Mouse (Mus musculus) midbrain, postnatal 0 days (tissue): Measurements from ENCODE around the gene Slc5a5. TPM values are rescaled to one million over a fixed set of nuclear protein-coding genes. Genes with fewer than 3 reads are reported as not detected.

Source experiments
- ATAC-seq: fragments of 200-750 bp; cut with Nextera tagmentation; 2 replicates; pipeline ENCODE4 v1.8.0; 2017; ENCODE audit warnings: moderate number of reproducible peaks, mild to moderate bottlenecking, moderate TSS enrichment, moderate library complexity; ENCODE audit not compliant: low FRiP score
- DNase-seq: peaks from one replicate; pipeline ENCODE4 v3.0.0-alpha.2; 2015; ENCODE audit warnings: low spot score
- H3K27ac ChIP-seq: fragments of 300-500 bp; sonication (generic); 2 replicates; pipeline ENCODE4 v1.5.1; 2014; ENCODE audit warnings: low read depth, mild to moderate bottlenecking, low read length, mixed read lengths
- H3K27me3 ChIP-seq: fragments of 300-500 bp; sonication (generic); 2 replicates; pipeline ENCODE4 v1.6.1; 2014; ENCODE audit warnings: low read length, control low read depth, mixed read lengths; ENCODE audit not compliant: insufficient read depth
- H3K36me3 ChIP-seq: fragments of 300-500 bp; sonication (generic); 2 replicates; pipeline ENCODE4 v1.6.1; 2014; ENCODE audit warnings: low read length, control low read depth, mixed read lengths; ENCODE audit not compliant: insufficient read depth
- H3K4me1 ChIP-seq: fragments of 300-500 bp; sonication (generic); 2 replicates; pipeline ENCODE4 v1.6.1; 2014; ENCODE audit warnings: mild to moderate bottlenecking, control low read depth, antibody characterized with exemption, low read length, mixed read lengths; ENCODE audit not compliant: insufficient read depth
- H3K4me2 ChIP-seq: fragments of 300-500 bp; sonication (generic); 2 replicates; pipeline ENCODE4 v1.6.1; 2014; ENCODE audit warnings: low read depth, mild to moderate bottlenecking, low read length, mixed read lengths; ENCODE audit not compliant: poor library complexity, severe bottlenecking
- H3K4me3 ChIP-seq: fragments of 300-500 bp; sonication (generic); 2 replicates; pipeline ENCODE4 v1.5.1; 2014; ENCODE audit warnings: low read depth, mild to moderate bottlenecking, low read length, moderate library complexity
- H3K9ac ChIP-seq: fragments of 300-500 bp; sonication (generic); replicated peaks from 2 replicates; pipeline ENCODE4 v1.6.1; 2014; ENCODE audit warnings: mild to moderate bottlenecking, low read length, moderate library complexity, mixed read lengths; ENCODE audit not compliant: poor library complexity, severe bottlenecking
- H3K9me3 ChIP-seq: fragments of 300-500 bp; sonication (generic); 2 replicates; pipeline ENCODE4 v1.6.1; 2016; ENCODE audit warnings: low read length, control low read depth
- CTCF ChIP-seq: IDR thresholded peaks from 2 replicates; pipeline ENCODE4 v1.5.1; 2016; ENCODE audit warnings: antibody characterized with exemption, mild to moderate bottlenecking
- WGBS: fragments of 180-500 bp; shearing (Covaris S2); extraction: QIAGEN DNeasy Blood & Tissue Kit; methylation state at CpG from one replicate; pipeline ENCODE4 v1.1.7; 2014; 5-methylcytosine and 5-hydroxymethylcytosine counted together
- polyA plus RNA-seq: library from polyadenylated mRNA; unstranded; fragments of >200 nt; fragmentation: Nextera tagmentation; extraction: Ambion mirVana; gene quantifications from 2 replicates; pipeline ENCODE4 v1.2.1, GENCODE M21; 2015
- total RNA-seq: library from RNA; depleted of rRNA; stranded (reverse); fragments of >200 nt; gene quantifications from 2 replicates; pipeline ENCODE4 v1.2.3, GENCODE M21; 2014

Gene Slc5a5
- total and polyA plus RNA-seq, 2 experiments from 2014 or later, result 2.1 to 3.7 TPM

DNA sequence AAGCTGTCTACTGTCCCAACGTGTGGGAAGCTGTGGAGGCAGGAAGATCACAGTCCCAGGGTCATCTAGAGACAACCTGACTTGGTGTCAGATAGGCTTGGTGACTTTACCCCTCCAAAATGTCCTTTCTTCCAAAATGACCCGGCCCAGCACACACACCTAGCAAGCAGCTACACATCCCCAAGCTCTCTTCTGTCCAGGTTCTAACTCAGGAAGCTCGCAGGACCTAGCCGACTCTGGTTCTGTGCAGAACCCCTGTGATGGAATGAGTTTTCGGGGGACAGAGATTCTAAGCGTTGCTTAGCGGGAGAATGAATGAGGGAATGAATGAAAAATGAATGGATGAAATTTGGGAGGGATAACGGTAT lies 12.9 kb upstream of the Slc5a5 start:
- peak overlapping the region; percentile 88 for H3K4me3 ChIP-seq
- peaks cover 3% of the 10 kb centered on the region; the same call in 1 of the 2 replicates for H3K4me1 ChIP-seq
- peak; percentile 35 for ATAC-seq
- no peaks in the 10 kb centered on the region for H3K36me3 ChIP-seq
- peak overlapping the region; percentile 89 for H3K9ac ChIP-seq
- no peaks in the 10 kb centered on the region for H3K9me3 ChIP-seq
- H3K27me3 ChIP-seq, result 0 out of 2 replicates have a peak, but pooled peaks cover 4% of the 10 kb centered on the region
- DNase-seq, result no peak
- WGBS, result 13% methylated on average over 8 of the region's 8 CpGs
- H3K4me2 ChIP-seq, result peak overlapping the region; percentile 92
- no peak for TF ChIP-seq CTCF
- H3K27ac ChIP-seq, result peak overlapping the region; percentile 91

DNA sequence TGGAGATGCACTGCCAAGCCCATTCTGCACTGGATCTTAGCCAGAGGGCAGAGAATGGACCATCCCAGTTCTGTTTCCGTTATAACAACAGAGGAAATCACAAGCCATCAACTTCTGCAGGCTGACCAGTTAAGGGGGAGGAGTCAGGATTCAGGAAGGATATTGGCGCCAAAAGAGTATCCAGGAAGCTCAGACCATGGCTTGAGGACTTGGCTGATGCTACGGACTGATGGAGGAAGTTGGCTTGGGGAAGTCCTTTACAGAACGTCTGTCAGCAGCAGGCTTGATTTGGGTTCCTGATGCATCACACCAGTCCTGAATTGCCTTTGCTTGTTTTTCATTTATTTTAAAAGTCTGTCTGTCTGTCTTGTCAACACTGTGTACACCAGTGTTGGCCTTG lies 12.0 kb upstream of the Slc5a5 start:
- no peak for ATAC-seq
- Histone ChIP-seq H3K4me2 (no peak overlapping the region), H3K9ac (no peak overlapping the region), H3K4me3 (no peak overlapping the region), H3K27me3 (0 out of 2 replicates have a peak, but pooled peaks cover 4% of the 10 kb centered on the region), H3K36me3 (no peaks in the 10 kb centered on the region), H3K27ac (no peak overlapping the region), H3K9me3 (no peaks in the 10 kb centered on the region), H3K4me1 (peaks cover 3% of the 10 kb centered on the region; the same call in 1 of the 2 replicates)
- DNase-seq, result no peak
- TF ChIP-seq CTCF, result no peak
- 66% methylated on average over 4 of the region's 4 CpGs for WGBS

DNA sequence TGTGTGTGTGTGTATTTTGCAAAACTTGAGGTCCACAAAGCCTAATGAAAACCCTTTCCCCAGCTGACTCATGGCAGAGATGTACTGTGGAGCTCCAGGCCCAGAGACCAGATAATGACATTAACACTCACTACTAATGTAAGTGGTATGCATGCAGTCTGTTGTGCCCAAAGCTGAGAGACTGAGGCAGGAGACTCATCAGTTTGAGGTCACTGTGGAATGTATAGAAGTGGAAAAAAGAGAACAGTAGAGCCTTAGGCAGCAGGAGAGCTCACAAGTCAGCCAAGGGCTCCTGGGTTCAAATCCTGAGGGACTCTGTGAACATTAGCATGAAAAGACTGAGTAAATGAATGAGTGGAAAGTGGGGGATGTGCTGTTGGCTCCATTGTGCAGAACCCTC lies 11.0 kb upstream of the Slc5a5 start:
- no peak for TF ChIP-seq CTCF
- no peak overlapping the region for H3K9ac ChIP-seq
- no peaks in the 10 kb centered on the region for H3K9me3 ChIP-seq
- H3K4me3 ChIP-seq, result no peak overlapping the region
- H3K36me3 ChIP-seq, result no peaks in the 10 kb centered on the region
- peaks cover 3% of the 10 kb centered on the region; the same call in 1 of the 2 replicates for H3K4me1 ChIP-seq
- H3K4me2 ChIP-seq, result no peak overlapping the region
- H3K27ac ChIP-seq, result no peak overlapping the region
- no peak for DNase-seq
- no peak for ATAC-seq
- H3K27me3 ChIP-seq, result 0 out of 2 replicates have a peak, but pooled peaks cover 4% of the 10 kb centered on the region

DNA sequence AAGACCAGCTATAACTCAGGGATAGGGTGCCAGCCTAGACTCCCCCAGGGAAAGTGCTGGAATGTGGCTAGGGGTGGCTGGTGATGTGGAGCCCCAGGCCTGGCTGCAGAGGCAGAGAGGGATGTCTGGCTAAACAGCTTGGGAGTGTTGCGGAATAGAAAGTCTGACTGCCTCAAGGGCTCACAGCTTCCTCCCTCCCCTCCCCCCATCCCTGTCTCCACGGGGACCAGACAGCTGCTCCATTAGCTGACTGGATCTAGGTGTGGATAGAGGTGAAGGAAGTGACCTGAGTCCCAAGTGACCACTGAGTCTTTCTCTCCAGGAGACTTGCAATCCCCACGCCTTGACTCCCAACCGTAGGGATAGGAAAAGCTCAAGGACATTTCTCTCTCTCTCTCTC lies 10.6 kb upstream of the Slc5a5 start:
- Histone ChIP-seq H3K9ac (no peak overlapping the region), H3K27me3 (0 out of 2 replicates have a peak, but pooled peaks cover 4% of the 10 kb centered on the region), H3K4me2 (no peak overlapping the region), H3K4me3 (no peak overlapping the region), H3K4me1 (peaks cover 3% of the 10 kb centered on the region; the same call in 1 of the 2 replicates), H3K9me3 (no peaks in the 10 kb centered on the region), H3K27ac (no peak overlapping the region), H3K36me3 (no peaks in the 10 kb centered on the region)
- DNase-seq (no peak), ATAC-seq (no peak)
- no peak for TF ChIP-seq CTCF
- 45% methylated on average over 4 of the region's 4 CpGs for WGBS

DNA sequence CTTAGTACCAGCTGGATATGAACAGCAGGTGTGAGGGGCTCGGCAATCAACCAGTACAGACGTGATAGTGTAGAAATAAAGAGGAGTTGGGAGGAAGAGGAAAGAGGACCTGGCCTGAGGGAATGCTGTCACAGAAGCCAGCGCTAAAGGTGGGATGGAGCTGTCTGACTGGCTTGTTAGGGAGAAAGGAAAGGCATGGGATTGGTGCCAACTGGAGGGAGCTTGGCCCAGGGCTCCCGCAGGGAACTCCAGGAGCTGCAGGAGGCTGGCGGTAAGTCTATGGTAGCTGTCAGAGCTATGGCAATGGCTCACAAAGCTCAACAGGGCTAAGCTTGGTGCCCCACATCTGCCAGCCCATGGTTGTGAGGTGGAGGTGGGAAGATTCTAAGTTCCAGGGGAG lies 9.7 kb upstream of the Slc5a5 start:
- H3K4me3 ChIP-seq, result no peak overlapping the region
- no peaks in the 10 kb centered on the region for H3K36me3 ChIP-seq
- H3K4me2 ChIP-seq, result no peak overlapping the region
- TF ChIP-seq CTCF, result no peak
- WGBS, result 40% methylated on average over 5 of the region's 5 CpGs
- DNase-seq (no peak), ATAC-seq (no peak)
- H3K27me3 ChIP-seq, result 0 out of 2 replicates have a peak, but pooled peaks cover 4% of the 10 kb centered on the region
- H3K4me1 ChIP-seq, result peaks cover 3% of the 10 kb centered on the region; the same call in 1 of the 2 replicates
- H3K9ac ChIP-seq, result no peak overlapping the region
- H3K9me3 ChIP-seq, result no peaks in the 10 kb centered on the region
- H3K27ac ChIP-seq, result no peak overlapping the region

DNA sequence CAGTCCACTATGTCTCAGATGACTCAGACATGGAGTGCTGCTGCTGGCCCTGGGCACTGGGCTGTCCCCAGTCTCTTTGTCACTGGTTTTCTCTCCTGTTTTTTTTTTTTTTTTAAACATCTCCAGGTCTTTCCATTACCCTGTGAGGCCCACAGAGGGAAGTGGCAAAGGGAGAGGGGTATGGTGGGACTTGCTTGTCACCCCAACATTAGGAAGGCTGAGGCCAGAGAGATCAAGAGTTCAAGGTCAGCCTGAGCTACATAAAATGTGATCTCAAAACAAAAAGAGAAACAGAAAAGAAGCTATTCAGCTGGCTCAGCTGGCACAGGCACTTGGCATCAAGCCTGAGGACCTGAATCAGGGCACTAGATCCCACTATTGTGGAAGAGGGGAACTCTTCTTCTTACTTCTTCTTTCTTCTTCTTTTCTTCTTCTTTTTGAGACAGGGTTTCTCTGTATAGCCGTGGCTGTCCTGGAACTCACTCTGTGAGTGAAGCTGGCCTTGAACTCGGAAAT lies 8.4 kb upstream of the Slc5a5 start:
- H3K4me3 ChIP-seq, result no peak overlapping the region
- TF ChIP-seq CTCF, result no peak
- DNase-seq (no peak), ATAC-seq (no peak)
- no peaks in the 10 kb centered on the region for H3K36me3 ChIP-seq
- H3K9me3 ChIP-seq, result no peaks in the 10 kb centered on the region
- no peak overlapping the region for H3K9ac ChIP-seq
- H3K4me1 ChIP-seq, result 0 out of 2 replicates have a peak, but pooled peaks cover 2% of the 10 kb centered on the region
- H3K27ac ChIP-seq, result no peak overlapping the region
- 80% methylated on average over 2 of the region's 2 CpGs for WGBS
- H3K4me2 ChIP-seq, result no peak overlapping the region
- H3K27me3 ChIP-seq, result 0 out of 2 replicates have a peak, but pooled peaks cover 4% of the 10 kb centered on the region
